Mouse (Mus musculus) embryonic fibroblast, embryonic 13.5 days (primary cell): Measurements from ENCODE around the gene Fabp6.

ENCODE experiments used
- CTCF ChIP-seq: IDR thresholded peaks from 2 replicates; pipeline ENCODE4 v1.5.1; 2011; ENCODE audit warnings: mild to moderate bottlenecking, control low read depth, low read length, moderate library complexity, borderline replicate concordance; ENCODE audit not compliant: insufficient read depth
- POLR2A ChIP-seq: IDR thresholded peaks from 2 replicates; pipeline ENCODE4 v1.6.1; 2011; ENCODE audit warnings: low read depth, mild to moderate bottlenecking, control low read depth, low read length, moderate library complexity

- TF ChIP-seq POLR2A = no peak
- no peak for TF ChIP-seq CTCF
Measured at GRCm38 (mm10) chr11:43621769-43622168, 20.4 kb upstream of the Fabp6 start.
